Mouse (Mus musculus) megakaryocyte, embryonic 14.5 days (primary cell): ENCODE data around the gene Krt88.

Experiments
- FLI1 ChIP-seq: IDR thresholded peaks from 2 replicates; pipeline ENCODE4 v1.6.1; 2012; ENCODE audit warnings: low read length, inconsistent platforms, mixed read lengths
- GATA1 ChIP-seq: IDR thresholded peaks from 3 replicates; pipeline ENCODE4 v1.6.1; 2012; ENCODE audit warnings: mixed read lengths, low read length, inconsistent platforms, borderline replicate concordance

- no peak for TF ChIP-seq GATA1
- TF ChIP-seq FLI1, result no peak
These were observed 10.9 kb downstream of the Krt88 start for GRCm38 (mm10) chr15:101458361-101458930.
